Mouse (Mus musculus) liver, embryonic 14.5 days (tissue): Measurements from ENCODE around the gene Arhgap10. TPM values are rescaled to one million over a fixed set of nuclear protein-coding genes. Genes with fewer than 3 reads are reported as not detected.

Source experiments
- ATAC-seq: fragments of 200-750 bp; cut with Nextera tagmentation; 2 replicates; pipeline ENCODE4 v1.8.0; 2017; ENCODE audit warnings: moderate number of reproducible peaks, mild to moderate bottlenecking, moderate library complexity; ENCODE audit not compliant: insufficient read depth
- DNase-seq, 3 experiments: peaks; one replicate each; pipeline ENCODE4 v3.0.0-alpha.2; 2012 to 2013; ENCODE audit warnings: low read depth in 3 of 3, low spot score in 3 of 3
- H3K27ac ChIP-seq: fragments of 300-500 bp; sonication (generic); 2 replicates; pipeline ENCODE4 v1.5.1; 2014; ENCODE audit warnings: moderate library complexity, mild to moderate bottlenecking, control low read depth, inconsistent platforms
- H3K27me3 ChIP-seq: fragments of 300-500 bp; sonication (generic); 2 replicates; pipeline ENCODE4 v1.6.1; 2014; ENCODE audit warnings: mild to moderate bottlenecking, low read length, moderate library complexity; ENCODE audit not compliant: control insufficient read depth, insufficient read depth
- H3K36me3 ChIP-seq: fragments of 300-500 bp; sonication (generic); replicated peaks from 2 replicates; pipeline ENCODE4 v1.6.1; 2014; ENCODE audit warnings: low read depth; ENCODE audit not compliant: control insufficient read depth, insufficient read depth
- H3K4me1 ChIP-seq, 2 experiments: fragments of 200-500 bp in 1 of 2; fragments of 300-500 bp in 1 of 2; sonication (generic) in 1 of 2; replicated peaks; 2 replicates each; pipeline ENCODE4 v1.6.1; 2012 to 2014; ENCODE audit warnings: antibody characterized with exemption in 1 of 2, inconsistent platforms in 1 of 2, low read length in 1 of 2; ENCODE audit not compliant: control insufficient read depth in 2 of 2, insufficient read depth in 2 of 2
- H3K4me2 ChIP-seq: fragments of 300-500 bp; sonication (generic); 2 replicates; pipeline ENCODE4 v1.6.1; 2014; ENCODE audit warnings: low read depth, mild to moderate bottlenecking, control low read depth, moderate library complexity
- H3K4me3 ChIP-seq, 2 experiments: fragments of 200-500 bp in 1 of 2; fragments of 300-500 bp in 1 of 2; sonication (generic) in 1 of 2; 2 replicates each; pipeline ENCODE4 v1.5.1; 2012 to 2014; ENCODE audit warnings: low read depth in 2 of 2, low read length in 2 of 2, mild to moderate bottlenecking in 2 of 2, control low read depth in 1 of 2, inconsistent platforms in 1 of 2, moderate library complexity in 1 of 2; ENCODE audit not compliant: insufficient read depth in 1 of 2
- H3K9ac ChIP-seq: fragments of 300-500 bp; sonication (generic); replicated peaks from 2 replicates; pipeline ENCODE4 v1.6.1; 2014; ENCODE audit warnings: mild to moderate bottlenecking, control low read depth, moderate library complexity
- H3K9me3 ChIP-seq: fragments of 300-500 bp; sonication (generic); 2 replicates; pipeline ENCODE4 v1.6.1; 2016; ENCODE audit warnings: low read length, mixed read lengths; ENCODE audit not compliant: control insufficient read depth
- CTCF ChIP-seq: IDR thresholded peaks from 2 replicates; pipeline ENCODE4 v1.5.1; 2016; ENCODE audit warnings: antibody characterized with exemption, low read depth, control low read depth
- EP300 ChIP-seq: IDR thresholded peaks from 2 replicates; pipeline ENCODE4 v1.6.1; 2016; ENCODE audit warnings: antibody characterized with exemption, low read depth
- WGBS: fragments of 180-500 bp; shearing (Covaris S2); extraction: QIAGEN DNeasy Blood & Tissue Kit; methylation state at CpG from one replicate; pipeline ENCODE4 v1.1.7; 2014; ENCODE audit not compliant: insufficient replicate concordance; 5-methylcytosine and 5-hydroxymethylcytosine counted together
- polyA plus RNA-seq, 2 experiments: library from polyadenylated mRNA; depleted of rRNA in 1 of 2; stranded (reverse) in 1 of 2; unstranded in 1 of 2; fragments of >200 nt; fragmentation: Nextera tagmentation in 1 of 2; extraction: Ambion mirVana in 1 of 2; gene quantifications; 2 replicates each; pipeline versions ENCODE4 v1.2.1 to v1.2.3; 2012 to 2014

Gene Arhgap10
- polyA plus RNA-seq, 2 experiments: 4.6 TPM

- Histone ChIP-seq H3K9me3 (no peaks in the 10 kb centered on the region), H3K9ac (no peak overlapping the region), H3K27ac (no peak overlapping the region), H3K4me2 (no peak overlapping the region), H3K4me3 (no peak overlapping the region), H3K36me3 (no peaks in the 10 kb centered on the region), H3K4me1 (no peaks in the 10 kb centered on the region), H3K27me3 (no peaks in the 10 kb centered on the region)
- 70% methylated on average over 6 of the region's 6 CpGs for WGBS
- no peak for ATAC-seq
- TF ChIP-seq EP300 (no peak), CTCF (no peak)
- no peak for DNase-seq
These were observed 56.4 kb downstream of the Arhgap10 start for GRCm38 (mm10) chr8:77461392-77461791.

- ATAC-seq: no peak
- WGBS: 60% methylated on average over 2 of the region's 2 CpGs
These were observed 57.4 kb downstream of the Arhgap10 start for GRCm38 (mm10) chr8:77460363-77460762.

GRCm38 (mm10) chr8:77459696-77460095, 58.1 kb downstream of the Arhgap10 start:
- Histone ChIP-seq H3K9ac (no peak overlapping the region), H3K27ac (no peak overlapping the region), H3K9me3 (no peaks in the 10 kb centered on the region), H3K4me3 (no peak overlapping the region), H3K4me1 (no peaks in the 10 kb centered on the region), H3K27me3 (no peaks in the 10 kb centered on the region), H3K36me3 (no peaks in the 10 kb centered on the region), H3K4me2 (no peak overlapping the region)
- 71% methylated on average over 7 of the region's 7 CpGs for WGBS
- ATAC-seq: no peak
- DNase-seq: no peak
- no peak for TF ChIP-seq CTCF
- TF ChIP-seq EP300: no peak

More at GRCm38 (mm10) chr8:77460363-77460762, 57.4 kb downstream of the Arhgap10 start:
- H3K4me1 ChIP-seq: no peaks in the 10 kb centered on the region
- H3K36me3 ChIP-seq: no peaks in the 10 kb centered on the region
- H3K27me3 ChIP-seq: no peaks in the 10 kb centered on the region
- no peak overlapping the region for H3K4me2 ChIP-seq
- no peak overlapping the region for H3K9ac ChIP-seq
- H3K27ac ChIP-seq: no peak overlapping the region
- no peak overlapping the region for H3K4me3 ChIP-seq
- H3K9me3 ChIP-seq: no peaks in the 10 kb centered on the region
- TF ChIP-seq EP300: no peak
- no peak for TF ChIP-seq CTCF
- no peak for DNase-seq

- Histone ChIP-seq H3K9me3 (no peaks in the 10 kb centered on the region), H3K27ac (no peak overlapping the region), H3K4me2 (no peak overlapping the region), H3K4me1 (no peaks in the 10 kb centered on the region), H3K9ac (no peak overlapping the region), H3K4me3 (no peak overlapping the region), H3K27me3 (no peaks in the 10 kb centered on the region), H3K36me3 (no peaks in the 10 kb centered on the region)
- ATAC-seq: no peak
- DNase-seq: no peak
- TF ChIP-seq EP300 (no peak), CTCF (no peak)
- WGBS: 80% methylated on average over 4 of the region's 4 CpGs
These were observed 59.2 kb downstream of the Arhgap10 start for GRCm38 (mm10) chr8:77458575-77458974.

- no peaks in the 10 kb centered on the region for H3K9me3 ChIP-seq
- H3K36me3 ChIP-seq: no peaks in the 10 kb centered on the region
- DNase-seq (no peak), ATAC-seq (no peak)
- WGBS: 77% methylated on average over 6 of the region's 6 CpGs
- no peaks in the 10 kb centered on the region for H3K4me1 ChIP-seq
- H3K27ac ChIP-seq: no peak overlapping the region
- H3K27me3 ChIP-seq: no peaks in the 10 kb centered on the region
- no peak overlapping the region for H3K4me2 ChIP-seq
- no peak for TF ChIP-seq EP300
- TF ChIP-seq CTCF: no peak
- no peak overlapping the region for H3K4me3 ChIP-seq
- H3K9ac ChIP-seq: no peak overlapping the region
These were observed 61.5 kb downstream of the Arhgap10 start for GRCm38 (mm10) chr8:77456263-77456662.
